Mouse (Mus musculus) hindbrain, embryonic 13.5 days (tissue): ENCODE results near the gene Yipf3. TPM values are rescaled to one million over a fixed set of nuclear protein-coding genes. Genes with fewer than 3 reads are reported as not detected.

ENCODE experiments used
- ATAC-seq: fragments of 200-750 bp; cut with Nextera tagmentation; 2 replicates; pipeline ENCODE4 v1.8.0; 2017; ENCODE audit warnings: moderate TSS enrichment; ENCODE audit not compliant: low FRiP score
- H3K27ac ChIP-seq: fragments of 300-500 bp; sonication (generic); 2 replicates; pipeline ENCODE4 v1.5.1; 2015; ENCODE audit warnings: inconsistent platforms, mild to moderate bottlenecking, moderate library complexity
- H3K27me3 ChIP-seq: fragments of 300-500 bp; sonication (generic); 2 replicates; pipeline ENCODE4 v1.6.1; 2015; ENCODE audit warnings: mild to moderate bottlenecking, inconsistent platforms
- H3K36me3 ChIP-seq: fragments of 300-500 bp; sonication (generic); 2 replicates; pipeline ENCODE4 v1.6.1; 2015; ENCODE audit warnings: mild to moderate bottlenecking, inconsistent platforms
- H3K4me1 ChIP-seq: fragments of 300-500 bp; sonication (generic); replicated peaks from 2 replicates; pipeline ENCODE4 v1.6.1; 2015; ENCODE audit warnings: inconsistent platforms
- H3K4me2 ChIP-seq: fragments of 300-500 bp; sonication (generic); 2 replicates; pipeline ENCODE4 v1.6.1; 2015; ENCODE audit warnings: inconsistent platforms, mild to moderate bottlenecking, moderate library complexity
- H3K4me3 ChIP-seq: fragments of 300-500 bp; sonication (generic); 2 replicates; pipeline ENCODE4 v1.5.1; 2015; ENCODE audit warnings: mild to moderate bottlenecking, inconsistent platforms
- H3K9ac ChIP-seq: fragments of 300-500 bp; sonication (generic); 2 replicates; pipeline ENCODE4 v1.6.1; 2015; ENCODE audit warnings: mild to moderate bottlenecking, inconsistent platforms
- H3K9me3 ChIP-seq: fragments of 300-500 bp; sonication (generic); 2 replicates; pipeline ENCODE4 v1.6.1; 2016; ENCODE audit warnings: inconsistent platforms
- WGBS: fragments of 180-500 bp; shearing (Covaris S2); methylation state at CpG from one replicate; pipeline ENCODE4 v1.1.7; 2015; 5-methylcytosine and 5-hydroxymethylcytosine counted together
- polyA plus RNA-seq: library from polyadenylated mRNA; unstranded; fragments of >200 nt; fragmentation: Nextera tagmentation; extraction: Ambion mirVana; gene quantifications from 2 replicates; pipeline ENCODE4 v1.2.1, GENCODE M21; 2015

The Yipf3 gene
- polyA plus RNA-seq, 1 experiment from 2014 or later: 90.8 TPM

DNA sequence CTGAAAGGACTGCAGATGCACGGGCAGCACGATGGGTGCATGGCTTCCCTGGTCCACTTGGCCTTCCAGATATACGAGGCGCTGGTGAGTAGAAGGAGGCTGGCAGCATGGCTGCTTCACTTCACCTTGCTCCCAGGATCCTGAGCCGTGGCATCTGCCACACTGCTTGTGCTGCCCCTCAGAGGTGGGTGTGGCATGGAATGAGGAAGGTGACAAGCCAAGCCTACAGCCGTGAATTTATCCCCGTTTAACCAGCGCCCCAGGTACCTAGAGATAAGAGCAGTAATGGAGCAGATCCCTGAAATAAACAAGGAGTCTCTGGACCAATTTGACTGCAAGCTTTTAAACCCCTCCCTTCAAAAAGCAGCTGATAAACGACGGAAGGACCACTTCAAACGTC lies 6.4 kb upstream of the Yipf3 start:
- 91% methylated on average over 11 of the region's 11 CpGs for WGBS
- H3K9me3 ChIP-seq: no peaks in the 10 kb centered on the region
- H3K4me3 ChIP-seq: no peak overlapping the region

DNA sequence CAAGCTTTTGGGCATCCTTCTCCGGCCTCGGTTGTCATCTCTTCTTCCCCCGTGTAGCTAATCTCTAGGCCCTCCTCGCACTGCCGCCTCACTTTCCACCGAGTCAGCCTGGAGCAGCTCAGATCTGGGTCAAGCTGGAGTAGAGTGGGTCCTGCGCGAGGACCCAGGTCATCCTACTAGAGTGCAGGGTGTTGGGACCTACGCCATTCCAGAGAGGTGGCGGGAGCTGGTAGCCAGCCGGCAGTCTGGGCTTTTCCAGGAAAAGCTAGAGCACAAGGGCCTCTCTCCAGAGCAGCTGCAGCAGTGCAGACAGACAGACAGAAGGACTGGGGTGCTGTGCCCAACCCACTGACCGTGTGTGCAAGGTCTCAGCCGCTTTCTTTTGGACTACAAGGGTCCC lies 5.6 kb upstream of the Yipf3 start:
- H3K4me2 ChIP-seq: no peak overlapping the region
- H3K4me1 ChIP-seq: peaks cover 13% of the 10 kb centered on the region
- H3K27me3 ChIP-seq: no peaks in the 10 kb centered on the region
- ATAC-seq: no peak
- no peaks in the 10 kb centered on the region for H3K9me3 ChIP-seq
- H3K27ac ChIP-seq: no peak overlapping the region
- no peak overlapping the region for H3K9ac ChIP-seq
- no peak overlapping the region for H3K4me3 ChIP-seq
- WGBS: 91% methylated on average over 13 of the region's 13 CpGs
- H3K36me3 ChIP-seq: peaks cover 93% of the 10 kb centered on the region

More for the DNA sequence above, 6.4 kb upstream of the Yipf3 start:
- Histone ChIP-seq H3K27me3 (no peaks in the 10 kb centered on the region), H3K9ac (no peak overlapping the region), H3K4me2 (no peak overlapping the region), H3K36me3 (peaks cover 99% of the 10 kb centered on the region), H3K4me1 (peaks cover 5% of the 10 kb centered on the region), H3K27ac (no peak overlapping the region)
- ATAC-seq: no peak

DNA sequence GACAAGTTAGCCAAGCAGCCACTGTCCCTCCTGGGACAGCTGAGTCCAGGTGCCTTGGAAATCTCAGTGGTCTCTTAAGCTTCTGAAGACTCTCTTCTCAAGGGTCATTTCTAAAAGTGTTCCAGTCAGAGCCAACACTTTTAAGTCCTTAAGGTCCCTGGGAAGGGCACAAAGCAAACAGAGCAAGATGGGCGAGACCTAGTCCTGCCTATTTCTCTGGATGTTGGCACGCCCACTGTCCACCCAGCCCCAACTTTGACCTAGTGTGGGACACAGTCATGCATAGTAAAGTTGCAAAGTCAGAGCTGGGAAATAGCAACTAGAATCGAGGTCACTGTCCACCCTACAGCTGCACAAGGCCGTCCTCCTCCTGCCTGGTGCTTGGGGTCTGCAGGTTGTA lies 4.9 kb upstream of the Yipf3 start:
- peaks cover 85% of the 10 kb centered on the region for H3K36me3 ChIP-seq
- no peaks in the 10 kb centered on the region for H3K9me3 ChIP-seq
- H3K4me2 ChIP-seq: no peak overlapping the region
- WGBS: 88% methylated on average over 4 of the region's 4 CpGs
- no peaks in the 10 kb centered on the region for H3K27me3 ChIP-seq
- H3K4me1 ChIP-seq: peaks cover 13% of the 10 kb centered on the region
- no peak for ATAC-seq
- no peak overlapping the region for H3K4me3 ChIP-seq
- no peak overlapping the region for H3K9ac ChIP-seq
- H3K27ac ChIP-seq: no peak overlapping the region

DNA sequence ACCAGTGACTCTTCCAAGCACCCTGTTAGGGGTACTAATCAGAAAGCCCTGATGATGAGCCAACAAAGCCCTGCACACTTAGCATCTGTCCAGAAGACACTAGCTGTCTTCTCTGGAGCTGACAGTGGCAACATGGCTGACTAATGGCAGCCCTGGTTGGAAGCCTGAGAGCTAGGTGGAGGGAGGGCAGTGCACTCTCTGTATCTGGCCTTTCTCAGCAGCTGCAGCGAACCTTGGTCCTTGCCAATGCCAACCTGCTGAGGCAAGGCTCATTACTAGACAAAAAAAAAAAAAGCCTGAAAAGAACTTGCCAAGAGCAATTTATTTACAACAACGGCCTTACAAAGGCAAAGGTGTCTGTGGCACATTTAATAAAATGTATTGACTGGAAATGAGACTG lies 4.3 kb upstream of the Yipf3 start:
- Histone ChIP-seq H3K27ac (no peak overlapping the region), H3K27me3 (no peaks in the 10 kb centered on the region), H3K4me3 (no peak overlapping the region), H3K36me3 (peaks cover 79% of the 10 kb centered on the region), H3K4me1 (peaks cover 16% of the 10 kb centered on the region), H3K9ac (no peak overlapping the region), H3K4me2 (no peak overlapping the region), H3K9me3 (no peaks in the 10 kb centered on the region)
- no peak for ATAC-seq
- WGBS: 73% methylated on average over 2 of the region's 2 CpGs

DNA sequence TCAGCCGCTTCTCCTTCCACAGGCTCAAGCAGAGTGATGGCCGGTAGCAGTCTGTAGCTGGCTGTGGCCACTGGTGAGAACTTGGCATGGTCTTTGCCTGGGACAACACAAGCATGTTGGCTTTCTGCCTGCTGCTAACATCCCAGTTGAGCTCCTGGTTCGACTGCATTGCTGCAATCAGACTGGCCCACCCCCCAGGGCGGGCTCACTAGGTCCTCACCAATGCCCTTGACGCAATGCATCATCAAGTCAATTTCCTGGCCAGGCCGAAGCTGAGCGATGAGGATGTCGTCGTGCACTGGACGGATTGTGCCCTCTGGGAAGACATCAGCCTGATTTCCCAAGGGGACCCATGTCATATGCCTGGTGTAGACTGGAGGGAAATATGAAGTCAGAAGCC lies 3.3 kb upstream of the Yipf3 start:
- Histone ChIP-seq H3K4me2 (no peak overlapping the region), H3K4me1 (peaks cover 25% of the 10 kb centered on the region), H3K27ac (no peak overlapping the region), H3K27me3 (no peaks in the 10 kb centered on the region), H3K36me3 (peaks cover 75% of the 10 kb centered on the region), H3K9me3 (no peaks in the 10 kb centered on the region), H3K4me3 (no peak overlapping the region), H3K9ac (peak overlapping the region; percentile 35; the same call in 1 of the 2 replicates)
- ATAC-seq: no peak
- WGBS: 66% methylated on average over 10 of the region's 10 CpGs

DNA sequence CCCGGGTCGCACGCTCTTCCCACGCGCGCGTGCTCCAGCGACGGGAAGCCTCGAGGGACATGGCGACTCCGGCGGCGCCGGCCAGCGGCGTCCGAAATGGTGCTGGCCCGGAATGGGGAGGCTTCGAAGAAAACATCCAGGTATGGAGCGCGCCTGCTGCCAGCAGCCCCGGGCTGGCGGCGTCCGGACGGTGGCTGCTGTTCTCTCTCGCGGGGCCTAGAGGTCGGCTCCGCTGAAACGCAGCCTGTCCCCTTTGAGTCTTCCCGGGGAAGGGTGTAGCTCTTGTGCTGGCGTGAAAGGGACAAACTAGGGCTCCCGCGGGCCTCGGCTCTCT lies 276 bp downstream of the Yipf3 start:
- ATAC-seq: no peak; the same call in 1 of the 2 replicates
- 1% methylated on average over 37 of the region's 37 CpGs for WGBS

DNA sequence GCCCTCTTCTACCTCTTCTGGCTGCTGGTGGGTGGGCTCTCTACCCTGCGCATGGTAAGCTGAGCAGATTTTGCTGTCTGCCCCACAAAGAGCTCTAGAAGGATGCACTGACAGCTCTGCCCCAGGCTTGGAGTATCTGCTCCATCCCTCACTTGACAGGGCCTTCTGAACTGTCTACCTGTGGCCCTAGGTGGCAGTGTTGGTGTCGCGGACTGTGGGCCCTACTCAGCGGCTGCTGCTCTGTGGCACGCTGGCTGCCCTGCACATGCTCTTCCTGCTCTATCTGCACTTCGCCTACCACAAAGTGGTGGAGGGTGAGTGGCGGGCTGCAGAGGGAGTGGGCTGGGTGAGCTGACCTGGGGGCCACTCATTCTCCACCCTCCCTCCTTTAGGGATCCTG lies 3.3 kb downstream of the Yipf3 start:
- Histone ChIP-seq H3K4me3 (no peak overlapping the region), H3K4me2 (no peak overlapping the region), H3K9me3 (no peaks in the 10 kb centered on the region), H3K27me3 (peaks cover 14% of the 10 kb centered on the region), H3K9ac (no peak overlapping the region), H3K36me3 (peaks cover 40% of the 10 kb centered on the region), H3K27ac (no peak overlapping the region), H3K4me1 (peaks cover 51% of the 10 kb centered on the region)
- 78% methylated on average over 7 of the region's 7 CpGs for WGBS
- no peak for ATAC-seq

More for the DNA sequence above, 276 bp downstream of the Yipf3 start:
- Histone ChIP-seq H3K27ac (peak overlapping the region; percentile 87), H3K9ac (peak overlapping the region; percentile 96), H3K4me1 (peaks cover 29% of the 10 kb centered on the region), H3K36me3 (peaks cover 70% of the 10 kb centered on the region), H3K4me3 (peak overlapping the region; percentile 94), H3K9me3 (no peaks in the 10 kb centered on the region), H3K27me3 (no peaks in the 10 kb centered on the region), H3K4me2 (peak overlapping the region; percentile 95)

DNA sequence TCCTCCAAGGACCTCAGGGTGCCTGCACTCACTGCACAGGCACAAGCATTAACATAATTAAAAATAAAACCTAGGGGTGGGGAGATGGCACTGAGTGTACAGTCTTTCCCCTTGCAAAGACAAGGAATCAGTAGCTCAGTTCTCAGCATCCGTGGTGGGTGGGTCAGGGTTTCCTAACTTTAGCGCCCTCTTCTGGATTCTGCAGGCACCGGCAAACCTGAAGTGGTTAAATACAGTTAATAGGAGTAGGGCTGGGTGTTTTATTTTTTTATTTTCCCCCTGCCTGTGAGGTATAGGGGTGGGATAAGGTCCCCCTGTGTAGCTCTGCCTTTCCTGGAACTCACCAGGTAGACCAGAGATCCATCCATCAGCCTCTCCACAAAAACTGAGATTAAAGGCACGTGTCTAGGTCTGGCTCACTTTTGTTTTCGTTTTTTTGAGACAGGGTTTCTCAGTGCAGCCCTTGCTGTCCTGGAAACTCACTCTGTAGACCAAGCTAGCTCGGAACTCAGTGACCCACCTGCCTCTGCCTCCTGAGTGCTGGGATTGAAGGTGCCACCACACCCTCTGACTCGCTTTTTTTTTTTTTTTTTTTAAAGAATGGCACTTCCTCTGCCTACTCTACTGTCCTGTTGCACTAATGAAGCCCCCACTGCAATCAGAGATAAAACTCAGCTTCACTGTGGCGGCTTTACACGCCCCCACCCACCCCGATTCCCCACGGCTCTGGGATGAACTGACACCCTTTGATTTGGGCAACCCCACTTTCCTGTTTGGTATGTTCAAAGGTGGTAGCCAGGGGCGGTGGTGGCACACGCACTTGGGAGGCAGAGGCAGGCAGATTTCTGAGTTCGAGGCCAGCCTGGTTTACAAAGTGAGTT lies 4.9 kb downstream of the Yipf3 start:
- H3K27ac ChIP-seq: peak overlapping the region; percentile 87

DNA sequence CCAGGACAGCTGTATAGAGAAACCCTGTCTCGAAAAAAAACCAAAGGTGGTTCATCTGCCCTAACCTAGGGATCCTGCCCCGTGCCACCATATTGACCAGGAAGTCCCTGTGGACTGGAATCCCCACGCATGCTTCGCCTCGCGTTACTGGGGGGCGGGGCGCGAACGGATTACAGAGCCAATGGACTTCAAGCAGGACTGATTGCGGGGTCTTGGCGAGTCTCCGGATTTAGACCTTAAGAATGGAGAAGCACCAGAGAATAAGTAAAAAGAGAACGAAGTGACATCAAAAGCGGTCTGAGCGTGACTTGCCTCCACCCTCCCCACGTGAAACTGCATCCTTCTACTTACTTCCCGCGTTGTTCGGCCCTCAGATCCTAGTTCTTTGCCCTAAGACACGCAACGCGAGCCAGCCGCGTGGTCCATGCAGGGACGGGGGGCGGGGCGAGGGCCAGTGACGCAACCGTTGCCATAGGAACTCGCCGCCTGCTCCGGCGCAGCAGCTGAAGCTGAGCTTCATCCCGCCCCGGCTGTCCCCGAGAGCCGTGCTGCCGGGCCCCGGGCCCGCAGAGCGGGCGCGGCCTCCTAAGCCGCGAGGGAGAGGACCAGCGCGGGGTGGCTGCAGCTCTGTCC lies 5.7 kb downstream of the Yipf3 start, which contains the start of gene Lrrc73:
TSS of gene Lrrc73 (plus strand) at position 80 of the 633 bp plus-strand sequence.
- Histone ChIP-seq H3K9ac (peak within 1 kb of the TSS; percentile 89), H3K9me3 (no peaks in the 10 kb centered on the region), H3K36me3 (peaks cover 58% of the 10 kb centered on the region), H3K4me3 (peak within 1 kb of the TSS; percentile 74), H3K4me1 (peaks cover 38% of the 10 kb centered on the region), H3K27me3 (peaks cover 14% of the 10 kb centered on the region), H3K4me2 (peak within 1 kb of the TSS; percentile 95), H3K27ac (peak within 1 kb of the TSS; percentile 87)
- 1% methylated on average over 39 of the region's 48 CpGs for WGBS
- ATAC-seq: peak; percentile 90

More for the DNA sequence above, 4.9 kb downstream of the Yipf3 start:
- 55% methylated on average over 14 of the region's 14 CpGs for WGBS
- peak overlapping the region; percentile 95 for H3K4me2 ChIP-seq
- H3K9me3 ChIP-seq: no peaks in the 10 kb centered on the region
- H3K27me3 ChIP-seq: peaks cover 14% of the 10 kb centered on the region
- H3K9ac ChIP-seq: peak overlapping the region; percentile 89
- H3K4me3 ChIP-seq: peak overlapping the region; percentile 74
- no peak for ATAC-seq
- H3K36me3 ChIP-seq: peaks cover 51% of the 10 kb centered on the region
- H3K4me1 ChIP-seq: peaks cover 40% of the 10 kb centered on the region

DNA sequence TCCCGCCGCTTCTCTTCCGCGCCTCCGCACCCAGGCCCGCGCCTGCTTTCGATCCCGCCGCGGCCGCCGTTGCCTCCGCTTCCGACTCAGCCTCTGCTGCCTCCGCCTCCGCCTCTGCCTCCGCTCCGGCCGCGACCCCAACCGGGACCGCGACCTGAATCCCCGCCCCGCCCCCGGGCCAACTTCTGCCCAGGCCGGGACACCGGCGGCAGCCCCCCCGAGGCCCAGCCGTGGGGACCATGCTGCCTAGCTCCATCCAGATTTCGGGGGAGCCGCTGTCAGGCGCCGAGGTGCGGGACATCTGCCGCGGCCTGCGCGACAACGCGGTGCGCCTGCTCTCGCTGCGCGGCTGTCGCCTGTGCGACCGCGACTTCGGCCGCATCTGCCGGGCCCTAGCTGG lies 6.2 kb downstream of the Yipf3 start:
- Histone ChIP-seq H3K9me3 (no peaks in the 10 kb centered on the region), H3K4me3 (peak overlapping the region; percentile 74), H3K27me3 (peaks cover 14% of the 10 kb centered on the region), H3K27ac (peak overlapping the region; percentile 87), H3K4me1 (peaks cover 32% of the 10 kb centered on the region), H3K4me2 (peak overlapping the region; percentile 95), H3K9ac (peak overlapping the region; percentile 89), H3K36me3 (peaks cover 63% of the 10 kb centered on the region)
- 1% methylated on average over 47 of the region's 54 CpGs for WGBS
- peak; percentile 49 for ATAC-seq

DNA sequence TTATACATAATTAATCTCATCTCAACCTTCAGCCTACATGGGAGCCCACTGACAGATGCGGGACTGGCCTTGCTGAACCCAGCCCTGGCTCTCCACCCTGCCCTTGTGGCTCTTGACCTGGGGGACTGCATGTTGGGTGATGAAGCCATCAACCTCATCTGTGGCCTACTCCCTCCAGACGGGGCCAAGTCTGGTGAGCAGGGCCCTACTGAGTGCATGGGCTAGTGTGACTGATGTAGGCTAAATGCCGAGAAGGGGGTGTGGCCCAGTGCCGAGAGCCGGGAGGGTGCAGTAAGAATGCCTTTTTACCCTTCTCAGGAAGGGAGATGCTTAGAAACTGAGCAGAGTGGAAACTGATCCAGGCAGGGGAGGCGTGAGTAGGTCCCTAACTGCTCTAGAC lies 7.3 kb downstream of the Yipf3 start:
- ATAC-seq: no peak
- WGBS: 32% methylated on average over 6 of the region's 6 CpGs
- peak overlapping the region; percentile 74 for H3K4me3 ChIP-seq
- peak overlapping the region; percentile 89 for H3K9ac ChIP-seq
- H3K36me3 ChIP-seq: peaks cover 63% of the 10 kb centered on the region
- H3K27ac ChIP-seq: no peak overlapping the region
- peak overlapping the region; percentile 95 for H3K4me2 ChIP-seq
- peaks cover 26% of the 10 kb centered on the region for H3K4me1 ChIP-seq
- peaks cover 14% of the 10 kb centered on the region for H3K27me3 ChIP-seq
- H3K9me3 ChIP-seq: no peaks in the 10 kb centered on the region

DNA sequence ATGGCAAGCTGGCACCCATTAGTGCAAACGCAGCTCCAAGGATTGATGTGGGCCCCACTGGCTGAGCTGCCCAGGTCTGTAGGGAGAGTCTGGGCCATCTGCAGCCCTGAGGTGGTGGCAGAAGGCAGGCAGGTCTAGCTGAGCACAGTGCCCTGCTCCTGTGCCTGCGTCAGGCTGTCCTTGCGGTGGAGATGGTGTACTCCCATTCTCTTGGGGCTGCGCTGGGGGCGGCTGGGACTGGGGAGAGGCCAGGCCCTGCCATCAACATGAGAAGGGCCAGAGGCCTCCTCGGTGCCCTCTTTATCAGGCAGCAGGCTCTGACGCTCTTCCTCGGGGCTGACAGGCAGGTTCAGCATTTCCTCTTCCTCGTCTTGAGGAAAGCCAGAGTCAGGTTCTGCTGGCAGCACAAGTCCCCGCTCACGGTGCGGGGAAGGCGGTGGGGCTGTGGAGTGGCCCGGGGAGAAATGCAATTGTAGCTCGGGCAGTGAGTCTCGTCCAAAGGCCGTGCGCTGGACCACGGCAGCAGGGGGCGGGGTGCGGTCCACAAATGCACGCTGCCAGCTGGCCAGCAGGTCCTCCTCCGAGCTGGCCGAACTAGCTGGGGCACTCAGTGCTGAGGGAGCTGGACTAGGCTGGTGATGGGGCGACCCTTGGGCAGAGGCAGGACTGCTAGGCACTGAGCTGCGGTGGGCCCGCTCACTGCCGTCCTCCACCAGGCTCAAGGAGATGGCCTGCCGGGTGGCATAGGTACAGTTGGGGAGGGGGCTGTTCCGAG lies 10.6 kb downstream of the Yipf3 start:
- Histone ChIP-seq H3K36me3 (peaks cover 72% of the 10 kb centered on the region), H3K9me3 (no peaks in the 10 kb centered on the region), H3K4me1 (peaks cover 21% of the 10 kb centered on the region), H3K4me2 (no peak overlapping the region), H3K27me3 (peaks cover 14% of the 10 kb centered on the region), H3K27ac (no peak overlapping the region), H3K4me3 (no peak overlapping the region), H3K9ac (no peak overlapping the region)
- WGBS: 86% methylated on average over 30 of the region's 30 CpGs
- ATAC-seq: no peak
